Mouse (Mus musculus) forebrain, embryonic 16.5 days (tissue): ENCODE measurements around the gene Ltbp1. TPM values are rescaled to one million over a fixed set of nuclear protein-coding genes. Genes with fewer than 3 reads are reported as not detected.

ENCODE experiments used
- ATAC-seq: fragments of 200-750 bp; cut with Nextera tagmentation; 2 replicates; pipeline ENCODE4 v1.8.0; 2017; ENCODE audit warnings: mild to moderate bottlenecking, moderate library complexity
- H3K27ac ChIP-seq: fragments of 300-500 bp; sonication (generic); 2 replicates; pipeline ENCODE4 v1.5.1; 2014; ENCODE audit warnings: low read length, control low read depth
- H3K27me3 ChIP-seq: fragments of 300-500 bp; sonication (generic); replicated peaks from 2 replicates; pipeline ENCODE4 v1.6.1; 2014; ENCODE audit warnings: low read length; ENCODE audit not compliant: control insufficient read depth, insufficient read depth
- H3K36me3 ChIP-seq: fragments of 300-500 bp; sonication (generic); 2 replicates; pipeline ENCODE4 v1.6.1; 2014; ENCODE audit not compliant: control insufficient read depth, insufficient read depth
- H3K4me1 ChIP-seq: fragments of 300-500 bp; sonication (generic); replicated peaks from 2 replicates; pipeline ENCODE4 v1.6.1; 2014; ENCODE audit warnings: low read length; ENCODE audit not compliant: control insufficient read depth, insufficient read depth
- H3K4me2 ChIP-seq: fragments of 300-500 bp; sonication (generic); 2 replicates; pipeline ENCODE4 v1.6.1; 2014; ENCODE audit warnings: mild to moderate bottlenecking, low read length, control low read depth
- H3K4me3 ChIP-seq: fragments of 300-500 bp; sonication (generic); replicated peaks from 2 replicates; pipeline ENCODE4 v1.5.1; 2014; ENCODE audit warnings: mild to moderate bottlenecking, low read length, control low read depth
- H3K9ac ChIP-seq: fragments of 300-500 bp; sonication (generic); replicated peaks from 2 replicates; pipeline ENCODE4 v1.6.1; 2014; ENCODE audit warnings: low read depth, low read length, control low read depth
- H3K9me3 ChIP-seq: fragments of 300-500 bp; sonication (generic); 2 replicates; pipeline ENCODE4 v1.6.1; 2016; ENCODE audit warnings: low read length; ENCODE audit not compliant: control insufficient read depth
- WGBS: fragments of 180-500 bp; shearing (Covaris S2); extraction: QIAGEN DNeasy Blood & Tissue Kit; methylation state at CpG from one replicate; pipeline ENCODE4 v1.1.7; 2014; 5-methylcytosine and 5-hydroxymethylcytosine counted together
- polyA plus RNA-seq: library from polyadenylated mRNA; unstranded; fragments of >200 nt; fragmentation: Nextera tagmentation; extraction: Ambion mirVana; gene quantifications from 2 replicates; pipeline ENCODE4 v1.2.1, GENCODE M21; 2015

Gene Ltbp1
- polyA plus RNA-seq, 1 experiment from 2014 or later, result 2.3 TPM

- Histone ChIP-seq H3K4me1 (no peaks in the 10 kb centered on the region), H3K4me2 (no peak overlapping the region), H3K4me3 (no peak overlapping the region), H3K27ac (no peak overlapping the region), H3K27me3 (no peaks in the 10 kb centered on the region), H3K9ac (no peak overlapping the region), H3K9me3 (no peaks in the 10 kb centered on the region), H3K36me3 (no peaks in the 10 kb centered on the region)
- WGBS, result 91% methylated on average over 5 of the region's 5 CpGs
- no peak for ATAC-seq
Measured at GRCm38 (mm10) chr17:75164566-75164965, 159.2 kb downstream of the Ltbp1 start.

- no peak overlapping the region for H3K9ac ChIP-seq
- no peak for ATAC-seq
- no peak overlapping the region for H3K27ac ChIP-seq
- no peaks in the 10 kb centered on the region for H3K36me3 ChIP-seq
- H3K4me3 ChIP-seq, result no peak overlapping the region
- H3K4me1 ChIP-seq, result no peaks in the 10 kb centered on the region
- WGBS, result 95% methylated on average over 3 of the region's 3 CpGs
- no peaks in the 10 kb centered on the region for H3K27me3 ChIP-seq
- H3K9me3 ChIP-seq, result no peaks in the 10 kb centered on the region; the same call in 1 of the 2 replicates
- H3K4me2 ChIP-seq, result no peak overlapping the region
Measured at GRCm38 (mm10) chr17:75168572-75169200, 163.3 kb downstream of the Ltbp1 start.

DNA sequence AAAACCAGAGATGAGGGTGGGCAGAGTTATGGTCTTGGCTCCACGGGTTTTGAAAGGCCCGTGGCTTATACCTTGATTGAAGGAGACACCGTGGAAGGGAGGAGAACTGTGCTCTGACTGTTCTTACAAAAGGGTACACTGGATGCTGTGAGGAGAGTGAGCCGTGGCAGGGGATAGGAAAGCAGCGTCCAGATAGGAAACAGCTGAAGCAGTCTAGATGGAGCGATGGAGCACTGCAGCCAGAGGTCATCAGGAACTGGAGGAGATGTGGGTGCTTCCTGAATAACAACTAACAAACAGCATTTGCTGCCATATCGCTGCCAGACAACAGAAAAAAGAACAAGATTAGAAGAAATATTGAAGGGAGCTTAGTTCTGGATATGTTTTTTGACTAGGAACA lies 166.3 kb downstream of the Ltbp1 start:
- 89% methylated on average over 7 of the region's 7 CpGs for WGBS
- Histone ChIP-seq H3K9ac (no peak overlapping the region), H3K4me1 (no peaks in the 10 kb centered on the region), H3K4me3 (no peak overlapping the region), H3K27me3 (no peaks in the 10 kb centered on the region), H3K36me3 (no peaks in the 10 kb centered on the region), H3K9me3 (no peaks in the 10 kb centered on the region; the same call in 1 of the 2 replicates), H3K4me2 (no peak overlapping the region), H3K27ac (no peak overlapping the region)
- no peak for ATAC-seq

DNA sequence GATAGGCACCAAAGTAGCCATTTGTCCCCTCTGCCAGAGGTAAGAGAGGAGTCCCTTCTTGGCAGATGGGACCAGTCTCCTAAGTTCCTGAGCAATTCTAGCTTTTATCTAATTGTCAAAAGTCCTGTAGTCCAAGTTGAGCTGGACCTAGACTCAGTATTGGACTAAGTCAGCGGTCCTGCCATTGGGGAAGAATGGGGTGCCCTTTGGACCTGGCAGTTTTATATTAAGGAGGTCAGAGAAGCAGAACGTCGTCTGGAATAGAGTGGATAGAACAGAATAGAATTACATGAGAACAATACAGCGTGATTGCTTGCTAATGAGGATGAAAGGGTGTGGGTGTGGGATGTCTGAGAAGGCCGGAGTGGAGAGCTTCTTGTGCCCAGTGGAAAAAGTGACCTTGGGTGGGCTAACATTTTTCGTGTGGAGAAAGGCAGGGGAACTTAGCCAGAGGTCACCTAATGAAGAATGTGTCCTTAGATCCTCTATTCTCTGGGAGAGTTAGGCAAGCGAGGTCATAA lies 167.4 kb downstream of the Ltbp1 start:
- Histone ChIP-seq H3K9ac (no peak overlapping the region), H3K27ac (no peak overlapping the region), H3K4me3 (no peak overlapping the region), H3K36me3 (no peaks in the 10 kb centered on the region), H3K4me1 (no peaks in the 10 kb centered on the region), H3K4me2 (no peak overlapping the region), H3K9me3 (no peaks in the 10 kb centered on the region; the same call in 1 of the 2 replicates), H3K27me3 (no peaks in the 10 kb centered on the region)
- 64% methylated on average over 7 of the region's 7 CpGs for WGBS
- ATAC-seq, result no peak

DNA sequence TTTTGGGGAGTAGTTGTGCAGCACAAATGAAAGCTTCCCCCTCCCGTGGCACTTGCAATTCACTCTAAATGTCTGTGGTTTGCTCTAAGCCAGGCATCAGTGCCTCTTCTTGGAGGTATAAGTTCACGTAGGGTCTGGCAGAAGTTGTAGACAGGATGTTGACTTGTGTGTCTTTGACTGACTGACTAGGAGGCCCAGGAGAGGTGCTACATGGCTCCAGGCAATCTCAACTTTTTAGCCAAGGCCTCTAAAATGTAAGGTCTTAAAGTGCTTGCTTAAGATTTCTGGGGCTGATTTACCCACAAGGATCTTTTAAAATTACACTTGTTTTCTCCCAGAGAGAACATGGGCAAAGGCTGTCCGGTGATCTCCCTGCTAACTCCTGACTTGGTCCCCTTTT lies 169.1 kb downstream of the Ltbp1 start:
- Histone ChIP-seq H3K36me3 (no peaks in the 10 kb centered on the region), H3K4me1 (peaks cover 5% of the 10 kb centered on the region), H3K27ac (no peak overlapping the region), H3K4me3 (no peak overlapping the region), H3K27me3 (no peaks in the 10 kb centered on the region), H3K9me3 (no peaks in the 10 kb centered on the region; the same call in 1 of the 2 replicates), H3K9ac (no peak overlapping the region), H3K4me2 (no peak overlapping the region)
- WGBS, result 94% methylated on average over 3 of the region's 3 CpGs
- ATAC-seq, result no peak

DNA sequence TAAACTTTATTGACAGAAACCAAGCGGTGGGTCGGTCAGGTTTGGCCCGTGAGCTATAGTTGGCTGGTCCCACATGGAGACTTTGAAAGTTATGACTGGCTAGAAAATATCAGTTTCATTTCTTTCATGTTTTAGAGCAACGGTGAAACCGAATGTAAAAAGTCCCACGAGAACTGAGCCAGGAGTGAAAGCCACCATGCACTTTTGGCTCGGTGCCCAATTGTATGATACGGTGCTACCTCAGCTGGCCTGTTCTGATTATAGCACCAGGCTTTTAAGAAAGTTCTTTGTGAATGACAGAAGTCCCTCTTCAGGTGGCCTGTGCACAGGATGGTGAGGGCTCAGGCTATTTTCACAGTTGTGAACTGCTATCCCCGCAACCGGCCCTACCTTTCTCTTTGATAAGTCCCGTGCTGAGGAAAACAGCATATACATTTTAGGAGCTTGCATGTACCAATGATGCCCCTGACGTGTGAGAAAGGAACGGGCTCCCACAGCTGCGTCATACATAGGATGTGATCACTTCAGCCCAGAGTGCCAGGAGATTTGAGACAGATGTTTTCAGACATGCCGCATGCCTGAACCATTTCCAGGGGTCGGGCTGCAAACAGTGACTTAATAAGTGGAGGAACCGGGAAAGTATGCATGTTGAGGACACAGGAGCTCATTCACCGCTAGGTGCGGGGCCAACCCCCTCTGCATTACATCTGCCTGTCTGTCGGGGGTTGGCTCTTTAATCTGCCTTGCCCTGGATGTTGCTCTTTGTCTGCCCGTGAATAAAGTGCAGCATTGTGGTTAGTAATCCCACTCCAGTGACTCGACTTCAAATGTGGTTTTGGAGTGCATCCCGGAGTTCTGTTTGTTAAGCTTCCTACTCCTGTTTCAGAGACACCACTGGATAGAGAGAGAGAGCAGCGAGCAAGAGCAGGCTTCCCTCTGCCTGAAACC lies 172.8 kb downstream of the Ltbp1 start:
- Histone ChIP-seq H3K9me3 (no peaks in the 10 kb centered on the region), H3K4me3 (0 out of 2 replicates have a peak overlapping the region, but pooled peaks have one; percentile 2), H3K4me1 (peaks cover 5% of the 10 kb centered on the region), H3K27ac (no peak overlapping the region), H3K36me3 (no peaks in the 10 kb centered on the region), H3K9ac (no peak overlapping the region), H3K4me2 (peak overlapping the region; percentile 40), H3K27me3 (no peaks in the 10 kb centered on the region)
- ATAC-seq, result peak; percentile 79
- WGBS, result 27% methylated on average over 24 of the region's 24 CpGs

DNA sequence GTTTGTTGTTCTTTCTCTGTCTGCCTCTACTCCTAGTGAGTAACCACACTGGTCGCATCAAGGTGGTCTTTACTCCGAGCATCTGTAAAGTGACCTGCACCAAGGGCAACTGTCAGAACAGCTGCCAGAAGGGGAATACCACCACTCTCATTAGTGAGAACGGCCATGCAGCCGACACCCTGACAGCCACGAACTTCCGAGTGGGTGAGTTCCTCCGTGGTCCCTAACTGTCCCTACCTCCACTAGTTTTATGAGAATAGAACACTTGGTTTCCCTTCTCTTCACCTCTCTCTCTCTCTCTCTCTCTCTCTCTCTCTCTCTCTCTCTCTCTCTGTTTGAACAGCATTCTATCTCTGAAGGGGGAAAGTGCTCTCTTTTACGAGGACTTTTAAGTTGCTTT lies 173.6 kb downstream of the Ltbp1 start:
- Histone ChIP-seq H3K27ac (no peak overlapping the region), H3K4me2 (no peak overlapping the region), H3K27me3 (no peaks in the 10 kb centered on the region), H3K4me3 (no peak overlapping the region), H3K9ac (no peak overlapping the region), H3K4me1 (peaks cover 5% of the 10 kb centered on the region), H3K36me3 (no peaks in the 10 kb centered on the region), H3K9me3 (no peaks in the 10 kb centered on the region)
- WGBS, result 53% methylated on average over 8 of the region's 8 CpGs
- no peak for ATAC-seq

- H3K36me3 ChIP-seq, result no peaks in the 10 kb centered on the region
- 59% methylated on average over 4 of the region's 4 CpGs for WGBS
Measured at GRCm38 (mm10) chr17:75180301-75180700, 174.9 kb downstream of the Ltbp1 start.

GRCm38 (mm10) chr17:75180956-75181588 lies 175.7 kb downstream of the Ltbp1 start:
- H3K4me3 ChIP-seq, result no peak overlapping the region
- H3K27ac ChIP-seq, result no peak overlapping the region
- H3K9ac ChIP-seq, result no peak overlapping the region
- H3K27me3 ChIP-seq, result no peaks in the 10 kb centered on the region
- H3K4me2 ChIP-seq, result no peak overlapping the region
- no peak for ATAC-seq
- no peaks in the 10 kb centered on the region for H3K9me3 ChIP-seq
- 50% methylated on average over 12 of the region's 12 CpGs for WGBS
- peaks cover 5% of the 10 kb centered on the region for H3K4me1 ChIP-seq
- no peaks in the 10 kb centered on the region for H3K36me3 ChIP-seq

More at GRCm38 (mm10) chr17:75180301-75180700, 174.9 kb downstream of the Ltbp1 start:
- no peaks in the 10 kb centered on the region for H3K9me3 ChIP-seq
- H3K4me2 ChIP-seq, result no peak overlapping the region
- no peak overlapping the region for H3K9ac ChIP-seq
- H3K4me1 ChIP-seq, result peaks cover 5% of the 10 kb centered on the region
- no peaks in the 10 kb centered on the region for H3K27me3 ChIP-seq
- no peak overlapping the region for H3K27ac ChIP-seq
- ATAC-seq, result no peak
- no peak overlapping the region for H3K4me3 ChIP-seq
